In the genomic region with DNA sequence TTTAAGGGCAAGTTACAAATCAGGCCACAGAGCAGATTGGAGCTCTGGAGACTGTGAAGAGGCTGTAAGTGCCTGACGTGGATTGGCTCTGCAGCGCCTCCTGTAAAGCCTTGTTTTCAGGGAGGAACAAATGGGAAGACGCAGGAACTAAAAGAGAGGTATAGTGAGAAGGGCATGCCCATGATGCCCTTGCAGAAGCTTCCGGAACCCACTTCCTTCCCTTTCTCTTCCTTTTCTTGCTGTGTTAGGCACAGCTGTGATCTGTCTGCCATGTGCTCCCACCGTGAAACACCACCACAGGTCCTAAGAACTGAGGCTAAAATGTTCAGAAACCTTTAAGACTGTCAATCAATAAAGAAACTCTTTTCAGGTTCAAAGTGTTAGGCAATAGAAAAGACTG, we compare ENCODE assay signal across 17 mouse cellular contexts.
DNase-seq lines count a peak whose midpoint lies in the region; ATAC-seq and TF ChIP-seq lines count a peak whose summit lies in the region.
"Had no signal": no experiment of that assay in that cellular context is flagged by ENCODE, and none has a peak within 500 bp of the region (broad histone marks: within the 10 kb centered on the region; RNA-seq: fewer than 3 reads in every experiment).

No protein-coding gene starts in this region.

- no peaks in the 10 kb centered on the region for H3K9me3 ChIP-seq in heart, embryonic 16.5 days (replicated peaks; ENCODE audit: control insufficient read depth, low read length)
- no peaks in the 10 kb centered on the region for H3K9me3 ChIP-seq in kidney, embryonic 15.5 days (replicated peaks)
- H3K9me3 ChIP-seq: limb, embryonic 15.5 days; lung, embryonic 15.5 days had no signal

- no peaks in the 10 kb centered on the region for H3K36me3 ChIP-seq in heart, embryonic 16.5 days (ENCODE audit: control insufficient read depth, insufficient read depth)
- H3K36me3 ChIP-seq in thymus, adult 2 months (ENCODE audit: control insufficient read depth, insufficient read depth, low read length): no peaks in the 10 kb centered on the region
- no peaks in the 10 kb centered on the region for H3K36me3 ChIP-seq in kidney, embryonic 15.5 days
- H3K36me3 ChIP-seq: limb, embryonic 15.5 days; lung, embryonic 15.5 days had no signal

- H3K27ac ChIP-seq in heart, embryonic 16.5 days (ENCODE audit: low read length): peak overlapping the region; percentile 19; the same call in 1 of the 2 replicates
- H3K27ac ChIP-seq in thymus, adult 2 months (ENCODE audit: control insufficient read depth, insufficient read depth, low read length): peak overlapping the region; percentile 24; the same call in 1 of the 2 replicates
- no peak overlapping the region for H3K27ac ChIP-seq in kidney, embryonic 15.5 days
- H3K27ac ChIP-seq: limb, embryonic 15.5 days; lung, embryonic 15.5 days had no signal

- WGBS in heart, embryonic 16.5 days: 43% methylated on average over 5 of the region's 5 CpGs
- WGBS in thymus, adult 2 months: 19% methylated on average over 5 of the region's 5 CpGs
- 58% methylated on average over 5 of the region's 5 CpGs for WGBS in kidney, embryonic 15.5 days

- no peak for TF ChIP-seq POLR2A in thymus, adult 2 months (IDR thresholded peaks at IDR 0.05; ENCODE audit: control insufficient read depth, extremely low read depth, insufficient read depth, low read length, poor library complexity)

- H3K4me2 ChIP-seq in heart, embryonic 16.5 days (ENCODE audit: low read depth, low read length): no peak overlapping the region
- H3K4me2 ChIP-seq in kidney, embryonic 15.5 days: no peak overlapping the region
- H3K4me2 ChIP-seq: limb, embryonic 15.5 days; lung, embryonic 15.5 days; midbrain, embryonic 11.5 days had no signal

- H3K4me3 ChIP-seq in heart, embryonic 16.5 days (ENCODE audit: low read length): no peak overlapping the region
- no peak overlapping the region for H3K4me3 ChIP-seq in thymus, adult 2 months (ENCODE audit: control insufficient read depth, insufficient read depth, low read length)
- no peak overlapping the region for H3K4me3 ChIP-seq in kidney, embryonic 15.5 days (replicated peaks)
- H3K4me3 ChIP-seq: erythroblast, embryonic 14.5 days; limb, embryonic 15.5 days; lung, embryonic 15.5 days; myocyte had no signal

- H3K9ac ChIP-seq in heart, embryonic 16.5 days (ENCODE audit: low read length): no peak overlapping the region
- H3K9ac ChIP-seq in kidney, embryonic 15.5 days: no peak overlapping the region
- H3K9ac ChIP-seq: limb, embryonic 15.5 days; lung, embryonic 15.5 days had no signal

- no peak for TF ChIP-seq CTCF in thymus, adult 2 months (IDR thresholded peaks at IDR 0.05; ENCODE audit: borderline replicate concordance, control insufficient read depth, extremely low read depth, insufficient read depth, low read length, poor library complexity)

- no peak for ATAC-seq in heart, embryonic 16.5 days (replicated peaks; ENCODE audit: extremely low read depth, insufficient read depth, low FRiP score)
- peak; percentile 57 to 75; a peak in 3 of 4 replicates for ATAC-seq in hematopoietic stem cell, adult 5-6 weeks (replicated peaks in 1 of 2; ENCODE audit: insufficient read depth in 1 of 2, low FRiP score in 2 of 2, low TSS enrichment in 1 of 2, low read depth in 1 of 2, poor library complexity in 2 of 2, severe bottlenecking in 2 of 2)
- no peak for ATAC-seq in kidney, embryonic 15.5 days (replicated peaks; ENCODE audit: low FRiP score)

- no peak for DNase-seq in heart, adult 9 months (ENCODE audit: low spot score in 2 of 2)
- DNase-seq in CD4-positive, CD25-positive, alpha-beta regulatory T cell, adult 2 months (ENCODE audit: low read depth, low spot score): peak; percentile 37
- peak; percentile 28 for DNase-seq in thymus, adult 2 months
- DNase-seq in kidney, adult 8-10 months: no peak
- DNase-seq: cerebellum, adult 8-10 months; gastrocnemius, postnatal 36 days; kidney, adult 9 months; right cerebral cortex, postnatal 25 days had no signal

- H3K27me3 ChIP-seq in heart, embryonic 16.5 days (ENCODE audit: control insufficient read depth, insufficient read depth, low read length): no peaks in the 10 kb centered on the region
- no peaks in the 10 kb centered on the region for H3K27me3 ChIP-seq in thymus, adult 2 months (ENCODE audit: control insufficient read depth, insufficient read depth, low read length)
- H3K27me3 ChIP-seq in kidney, embryonic 15.5 days: no peaks in the 10 kb centered on the region
- H3K27me3 ChIP-seq: CH12.LX; limb, embryonic 15.5 days; lung, embryonic 15.5 days had no signal

- H3K4me1 ChIP-seq in heart, embryonic 16.5 days (ENCODE audit: control insufficient read depth, insufficient read depth, low read length): peaks cover 46% of the 10 kb centered on the region
- H3K4me1 ChIP-seq in thymus, adult 2 months (replicated peaks; ENCODE audit: control insufficient read depth, insufficient read depth, low read length): peaks cover 16% of the 10 kb centered on the region
- H3K4me1 ChIP-seq in kidney, embryonic 15.5 days: peaks cover 33% of the 10 kb centered on the region

Comparison
In these comparisons a context has a peak if more than half of its experiments do, and no peak if none do; other contexts are left out.
1. ATAC-seq: peak in hematopoietic stem cell, adult 5-6 weeks (2 of 2); none in heart, embryonic 16.5 days (single experiment) and kidney, embryonic 15.5 days (single experiment).
2. DNase-seq: peak in CD4-positive, CD25-positive, alpha-beta regulatory T cell, adult 2 months (single experiment) and thymus, adult 2 months (single experiment); none in heart, adult 9 months (0 of 2) and kidney, adult 8-10 months (0 of 2).